Mouse (Mus musculus) C3H10T1/2 (cell line): ENCODE results near the gene Ddx52. TPM values are rescaled to one million over a fixed set of nuclear protein-coding genes. Genes with fewer than 3 reads are reported as not detected.

Source experiments
- polyA plus RNA-seq, 2 experiments: library from polyadenylated mRNA; unstranded; fragments of >200 nt; fragmentation: generic; extraction: Trizol; gene quantifications; one replicate each; pipeline ENCODE4 v1.2.1; 2012; ENCODE audit warnings: missing spikeins in 2 of 2

Gene Ddx52
- 10 to 100 TPM in 1 of 2 experiments, 1 to 10 TPM in 1; 1.8 to 14.4 TPM for polyA plus RNA-seq

GRCm38 (mm10) chr11:83941950-83942840, at the start of gene Ddx52:
Gene Ddx52, plus strand, starts transcription at chr11:83942062.

DNA sequence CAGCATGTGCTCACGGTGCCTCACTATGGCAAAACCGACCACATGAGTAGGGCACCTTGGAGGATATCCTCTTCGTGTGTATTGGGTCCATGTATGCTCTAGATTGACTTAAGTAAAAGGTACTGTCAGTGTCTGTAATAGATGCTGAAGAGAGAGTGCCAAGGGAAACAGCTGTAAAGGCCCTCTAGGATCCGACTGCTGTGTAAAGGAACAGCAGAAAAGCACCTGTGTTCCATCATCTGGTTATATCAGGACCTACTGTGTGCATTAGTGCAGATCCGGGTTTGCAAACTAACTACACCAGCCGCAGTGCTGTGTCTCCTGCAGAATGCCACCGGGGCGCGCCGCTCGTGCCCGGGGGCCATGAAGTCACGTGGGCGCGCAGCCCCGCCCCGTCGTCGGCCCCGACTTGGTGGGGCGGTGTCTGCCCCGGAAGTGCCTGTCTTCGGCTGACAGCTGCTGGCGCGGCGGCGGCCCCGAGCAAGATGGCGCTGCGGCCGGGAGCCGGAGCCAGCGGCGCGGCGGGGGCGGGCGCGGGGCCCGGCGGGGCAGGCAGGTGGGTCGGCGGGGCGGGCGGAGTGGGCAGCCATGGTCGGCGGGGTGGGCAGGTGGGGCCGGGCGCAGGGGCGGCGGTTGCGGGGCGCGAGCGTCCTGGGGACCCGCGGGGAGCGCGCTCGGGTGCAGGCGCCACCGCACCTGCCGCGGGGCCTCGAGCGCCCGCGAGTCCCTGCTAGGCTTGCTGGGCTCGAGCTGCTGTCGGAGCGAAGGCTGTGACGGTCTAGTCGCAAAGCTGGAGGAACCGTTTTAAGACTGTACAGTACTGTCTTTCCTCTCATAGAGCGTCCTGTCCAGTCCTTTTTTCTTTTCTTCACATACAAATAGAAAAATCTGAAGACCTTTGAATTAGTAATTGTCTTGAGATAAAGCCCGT, 22.4 kb downstream of the Ddx52 start, which contains the start of gene Synrg:
Gene Synrg (plus strand): TSS at position 438 of the 931 bp plus-strand sequence.

Other genes with a start within 250 kb of the Ddx52 start
- gene Wfdc17, start 238.1 kb upstream of the Ddx52 start, polyA plus RNA-seq: under 1 TPM in 1 of 2 experiments, not detected in 1; 0.21 TPM
- 10 to 100 TPM in 1 of 2 experiments, under 1 TPM in 1; 0.85 to 11.0 TPM for gene Wfdc18, start 233.0 kb upstream of the Ddx52 start, polyA plus RNA-seq
- 1 to 10 TPM in 1 of 2 experiments, not detected in 1; 6.1 TPM for gene Wfdc21, start 195.1 kb upstream of the Ddx52 start, polyA plus RNA-seq
- 10 to 100 TPM in 1 of 2 experiments, 1 to 10 TPM in 1; 6.4 to 21.6 TPM for gene Heatr6, start 188.4 kb upstream of the Ddx52 start, polyA plus RNA-seq
- gene Hnf1b, start 92.0 kb upstream of the Ddx52 start, polyA plus RNA-seq: not detected
- 1 to 10 TPM; 2.0 to 9.7 TPM for gene Synrg, start 22.4 kb downstream of the Ddx52 start, polyA plus RNA-seq
- gene Dusp14, start 127.2 kb downstream of the Ddx52 start, polyA plus RNA-seq: 10 to 100 TPM; 17.8 to 28.0 TPM
- 10 to 100 TPM in 1 of 2 experiments, 1 to 10 TPM in 1; 2.7 to 11.1 TPM for gene Tada2a, start 187.5 kb downstream of the Ddx52 start, polyA plus RNA-seq
- gene Acaca, start 187.6 kb downstream of the Ddx52 start, polyA plus RNA-seq: 10 to 100 TPM in 1 of 2 experiments, 1 to 10 TPM in 1; 3.1 to 18.8 TPM
- gene Gm11437, start 225.4 kb downstream of the Ddx52 start, polyA plus RNA-seq: under 1 TPM in 1 of 2 experiments, not detected in 1; 0.04 TPM